Mouse (Mus musculus) frontal cortex, postnatal 36 days (tissue): ENCODE results near the gene Lmbr1l.
A peak's percentile ranks its signal among the peaks of the same experiment; 100 is the strongest.
"Not testable (repeated sequence)": the region's sequence is repeated elsewhere in the genome, so short reads cannot be mapped to it uniquely, and the experiment has no call there.

Source experiments
- DNase-seq, 2 experiments: peaks; one replicate each; pipeline ENCODE4 v3.0.0; 2022; ENCODE audit warnings: low spot score in 2 of 2

Gene Lmbr1l

GRCm38 (mm10) chr15:98917538-98918498 is at the start of gene Lmbr1l:
Lmbr1l (minus strand) TSS chr15:98918231.
- peak; percentile 99 for DNase-seq

GRCm38 (mm10) chr15:98959531-98959930 is 41.5 kb upstream of the Lmbr1l start:
- no peak for DNase-seq

- no peak for DNase-seq
Observed at GRCm38 (mm10) chr15:98958901-98959420, 40.9 kb upstream of the Lmbr1l start.

- no peak for DNase-seq
Observed at GRCm38 (mm10) chr15:98957475-98957874, 39.4 kb upstream of the Lmbr1l start.

- no peak for DNase-seq
Observed at GRCm38 (mm10) chr15:98956000-98956399, 38.0 kb upstream of the Lmbr1l start.

GRCm38 (mm10) chr15:98955324-98955723 is 37.3 kb upstream of the Lmbr1l start:
- no peak for DNase-seq

GRCm38 (mm10) chr15:98954425-98955253 is 36.6 kb upstream of the Lmbr1l start:
- DNase-seq: peak in 1 of 2 experiments; percentile 73

- peak; percentile 98 for DNase-seq
Observed at GRCm38 (mm10) chr15:98953401-98954356, 35.6 kb upstream of the Lmbr1l start, which contains the start of the genes Gm49450 and Tuba1a. Gm49450 (minus strand) TSS chr15:98953551. Tuba1a (minus strand) TSS chr15:98953703.

- no peak for DNase-seq
Observed at GRCm38 (mm10) chr15:98952751-98953400, 34.8 kb upstream of the Lmbr1l start.

GRCm38 (mm10) chr15:98952063-98952455 is 34.0 kb upstream of the Lmbr1l start:
- no peak for DNase-seq

- DNase-seq: not testable (repeated sequence)
Observed at GRCm38 (mm10) chr15:98951122-98952062, 33.4 kb upstream of the Lmbr1l start.

- no peak for DNase-seq
Observed at GRCm38 (mm10) chr15:98949607-98949892, 31.5 kb upstream of the Lmbr1l start.

GRCm38 (mm10) chr15:98948857-98949606 is 31.0 kb upstream of the Lmbr1l start:
- DNase-seq: no peak

GRCm38 (mm10) chr15:98948382-98948781 is 30.4 kb upstream of the Lmbr1l start:
- no peak for DNase-seq

- no peak for DNase-seq
Observed at GRCm38 (mm10) chr15:98947884-98948283, 29.9 kb upstream of the Lmbr1l start.

GRCm38 (mm10) chr15:98943133-98943532 is 25.1 kb upstream of the Lmbr1l start:
- no peak for DNase-seq

- no peak for DNase-seq
Observed at GRCm38 (mm10) chr15:98942081-98942480, 24.1 kb upstream of the Lmbr1l start.

GRCm38 (mm10) chr15:98941539-98941938 is 23.5 kb upstream of the Lmbr1l start:
- DNase-seq: no peak

GRCm38 (mm10) chr15:98940816-98941215 is 22.8 kb upstream of the Lmbr1l start:
- DNase-seq: no peak
